Mouse (Mus musculus): ENCODE measurements at regions not wholly inside any gene's neighbourhood (a gene's known extent, or its start where the extent isn't known, plus 50 kb on each side); places are given as distances from the start of the nearest gene placed in this dataset.

GRCm38 (mm10) chr4:127862875-127863274, 107.9 kb downstream of the CK137956 start:
- H3K9ac ChIP-seq (ENCODE audit: insufficient read depth, low read depth, low read length, poor library complexity, severe bottlenecking) = no peak overlapping the region
- no peaks in the 10 kb centered on the region; the same call in 1 of the 2 replicates for H3K9me3 ChIP-seq (ENCODE audit: control insufficient read depth, insufficient read depth, low read depth, low read length)
- no peak for DNase-seq (ENCODE audit: low read depth, low spot score)
- in situ Hi-C loops (cut with MboI; ENCODE audit: low sequenced_read_pairs in 2 of 2, unreplicated experiment in 2 of 2) = no loop called here
- H3K27ac ChIP-seq (ENCODE audit: insufficient read depth, low read depth, low read length, poor library complexity, severe bottlenecking) = no peak overlapping the region
- H3K36me3 ChIP-seq (ENCODE audit: control insufficient read depth, insufficient read depth, low read length, poor library complexity, severe bottlenecking) = no peaks in the 10 kb centered on the region
- H3K4me3 ChIP-seq (ENCODE audit: insufficient read depth in 1 of 2, low read depth in 1 of 2, low read length in 2 of 2, poor library complexity in 1 of 2, severe bottlenecking in 1 of 2) = no peak overlapping the region
- H3K4me1 ChIP-seq (ENCODE audit: control insufficient read depth in 2 of 2, insufficient read depth in 2 of 2, low read length in 2 of 2, poor library complexity in 1 of 2) = 0 out of 4 replicates have a peak, but pooled peaks cover 0 to 2% of the 10 kb centered on the region in 2 experiments
- no peak for TF ChIP-seq ZNF384 (IDR thresholded peaks at IDR 0.05; ENCODE audit: low read depth, low read length)
- no peak for TF ChIP-seq ZC3H11A (IDR thresholded peaks at IDR 0.05; ENCODE audit: borderline replicate concordance, low read depth, low read length)
- no peak for TF ChIP-seq MAFK (IDR thresholded peaks at IDR 0.05; ENCODE audit: insufficient read depth, low read depth, low read length)
- no peak for TF ChIP-seq HCFC1 (IDR thresholded peaks at IDR 0.05; ENCODE audit: borderline replicate concordance, insufficient read depth, low read length)
- TF ChIP-seq CHD2 (IDR thresholded peaks at IDR 0.05; ENCODE audit: low read depth, low read length) = no peak

- Histone ChIP-seq H3K4me1 (ENCODE audit: control insufficient read depth in 2 of 2, insufficient read depth in 2 of 2, low read length in 2 of 2, poor library complexity in 1 of 2) (0 out of 4 replicates have a peak, but pooled peaks cover 0 to 2% of the 10 kb centered on the region in 2 experiments), H3K36me3 (ENCODE audit: control insufficient read depth, insufficient read depth, low read length, poor library complexity, severe bottlenecking) (no peaks in the 10 kb centered on the region), H3K4me3 (ENCODE audit: insufficient read depth in 1 of 2, low read depth in 1 of 2, low read length in 2 of 2, poor library complexity in 1 of 2, severe bottlenecking in 1 of 2) (no peak overlapping the region), H3K27ac (ENCODE audit: insufficient read depth, low read depth, low read length, poor library complexity, severe bottlenecking) (no peak overlapping the region), H3K9me3 (ENCODE audit: control insufficient read depth, insufficient read depth, low read depth, low read length) (no peaks in the 10 kb centered on the region; the same call in 1 of the 2 replicates), H3K9ac (ENCODE audit: insufficient read depth, low read depth, low read length, poor library complexity, severe bottlenecking) (no peak overlapping the region)
- in situ Hi-C loops (cut with MboI; ENCODE audit: low sequenced_read_pairs in 2 of 2, unreplicated experiment in 2 of 2) = no loop called here
- TF ChIP-seq HCFC1 (IDR thresholded peaks at IDR 0.05; ENCODE audit: borderline replicate concordance, insufficient read depth, low read length) (no peak), MAFK (IDR thresholded peaks at IDR 0.05; ENCODE audit: insufficient read depth, low read depth, low read length) (no peak), ZNF384 (IDR thresholded peaks at IDR 0.05; ENCODE audit: low read depth, low read length) (no peak), CHD2 (IDR thresholded peaks at IDR 0.05; ENCODE audit: low read depth, low read length) (no peak), ZC3H11A (IDR thresholded peaks at IDR 0.05; ENCODE audit: borderline replicate concordance, low read depth, low read length) (no peak)
- no peak for DNase-seq (ENCODE audit: low read depth, low spot score)
Measured at GRCm38 (mm10) chr4:127861319-127862117, 109.2 kb downstream of the CK137956 start.

GRCm38 (mm10) chr4:127860271-127860670, 110.5 kb downstream of the CK137956 start:
- Histone ChIP-seq H3K36me3 (ENCODE audit: control insufficient read depth, insufficient read depth, low read length, poor library complexity, severe bottlenecking) (no peaks in the 10 kb centered on the region), H3K27ac (ENCODE audit: insufficient read depth, low read depth, low read length, poor library complexity, severe bottlenecking) (no peak overlapping the region), H3K9me3 (ENCODE audit: control insufficient read depth, insufficient read depth, low read depth, low read length) (no peaks in the 10 kb centered on the region; the same call in 1 of the 2 replicates), H3K9ac (ENCODE audit: insufficient read depth, low read depth, low read length, poor library complexity, severe bottlenecking) (no peak overlapping the region), H3K4me3 (ENCODE audit: insufficient read depth in 1 of 2, low read depth in 1 of 2, low read length in 2 of 2, poor library complexity in 1 of 2, severe bottlenecking in 1 of 2) (no peak overlapping the region), H3K4me1 (ENCODE audit: control insufficient read depth in 2 of 2, insufficient read depth in 2 of 2, low read length in 2 of 2, poor library complexity in 1 of 2) (0 out of 4 replicates have a peak, but pooled peaks cover 0 to 2% of the 10 kb centered on the region in 2 experiments)
- in situ Hi-C loops (cut with MboI; ENCODE audit: low sequenced_read_pairs in 2 of 2, unreplicated experiment in 2 of 2) = no loop called here
- no peak for DNase-seq (ENCODE audit: low read depth, low spot score)
- no peak for TF ChIP-seq MAFK (IDR thresholded peaks at IDR 0.05; ENCODE audit: insufficient read depth, low read depth, low read length)
- TF ChIP-seq HCFC1 (IDR thresholded peaks at IDR 0.05; ENCODE audit: borderline replicate concordance, insufficient read depth, low read length) = no peak
- no peak for TF ChIP-seq CHD2 (IDR thresholded peaks at IDR 0.05; ENCODE audit: low read depth, low read length)
- TF ChIP-seq ZNF384 (IDR thresholded peaks at IDR 0.05; ENCODE audit: low read depth, low read length) = no peak
- TF ChIP-seq ZC3H11A (IDR thresholded peaks at IDR 0.05; ENCODE audit: borderline replicate concordance, low read depth, low read length) = no peak

GRCm38 (mm10) chr4:127859505-127859904, 111.2 kb downstream of the CK137956 start:
- in situ Hi-C loops (cut with MboI; ENCODE audit: low sequenced_read_pairs in 2 of 2, unreplicated experiment in 2 of 2) = no loop called here
- no peak for DNase-seq (ENCODE audit: low read depth, low spot score)
- Histone ChIP-seq H3K9ac (ENCODE audit: insufficient read depth, low read depth, low read length, poor library complexity, severe bottlenecking) (no peak overlapping the region), H3K27ac (ENCODE audit: insufficient read depth, low read depth, low read length, poor library complexity, severe bottlenecking) (no peak overlapping the region), H3K9me3 (ENCODE audit: control insufficient read depth, insufficient read depth, low read depth, low read length) (no peaks in the 10 kb centered on the region; the same call in 1 of the 2 replicates), H3K4me3 (ENCODE audit: insufficient read depth in 1 of 2, low read depth in 1 of 2, low read length in 2 of 2, poor library complexity in 1 of 2, severe bottlenecking in 1 of 2) (no peak overlapping the region), H3K4me1 (ENCODE audit: control insufficient read depth in 2 of 2, insufficient read depth in 2 of 2, low read length in 2 of 2, poor library complexity in 1 of 2) (0 out of 4 replicates have a peak, but pooled peaks cover 0 to 2% of the 10 kb centered on the region in 2 experiments), H3K36me3 (ENCODE audit: control insufficient read depth, insufficient read depth, low read length, poor library complexity, severe bottlenecking) (no peaks in the 10 kb centered on the region)
- TF ChIP-seq CHD2 (IDR thresholded peaks at IDR 0.05; ENCODE audit: low read depth, low read length) (no peak), MAFK (IDR thresholded peaks at IDR 0.05; ENCODE audit: insufficient read depth, low read depth, low read length) (no peak), ZC3H11A (IDR thresholded peaks at IDR 0.05; ENCODE audit: borderline replicate concordance, low read depth, low read length) (no peak), HCFC1 (IDR thresholded peaks at IDR 0.05; ENCODE audit: borderline replicate concordance, insufficient read depth, low read length) (no peak), ZNF384 (IDR thresholded peaks at IDR 0.05; ENCODE audit: low read depth, low read length) (no peak)
